Mouse (Mus musculus) midbrain, embryonic 11.5 days (tissue): ENCODE data around the gene Zbtb46. TPM values are rescaled to one million over a fixed set of nuclear protein-coding genes. Genes with fewer than 3 reads are reported as not detected.

ENCODE experiments used
- ATAC-seq: fragments of 200-750 bp; cut with Nextera tagmentation; 2 replicates; pipeline ENCODE4 v1.8.0; 2017; ENCODE audit warnings: moderate TSS enrichment, moderate library complexity; ENCODE audit not compliant: low FRiP score
- DNase-seq: peaks from one replicate; pipeline ENCODE4 v3.0.0; 2015; ENCODE audit warnings: low spot score; ENCODE audit errors: missing footprints
- H3K27ac ChIP-seq: fragments of 300-500 bp; sonication (generic); 2 replicates; pipeline ENCODE4 v1.5.1; 2014; ENCODE audit warnings: low read depth, low read length
- H3K27me3 ChIP-seq: fragments of 300-500 bp; sonication (generic); 2 replicates; pipeline ENCODE4 v1.6.1; 2014; ENCODE audit warnings: mild to moderate bottlenecking, low read length, moderate library complexity, mixed read lengths; ENCODE audit not compliant: control insufficient read depth, insufficient read depth
- H3K36me3 ChIP-seq: fragments of 300-500 bp; sonication (generic); 2 replicates; pipeline ENCODE4 v1.6.1; 2014; ENCODE audit warnings: mild to moderate bottlenecking, low read length, moderate library complexity, mixed read lengths; ENCODE audit not compliant: control insufficient read depth, insufficient read depth
- H3K4me1 ChIP-seq: fragments of 300-500 bp; sonication (generic); 2 replicates; pipeline ENCODE4 v1.6.1; 2014; ENCODE audit warnings: low read length; ENCODE audit not compliant: control insufficient read depth, insufficient read depth
- H3K4me2 ChIP-seq: fragments of 300-500 bp; sonication (generic); 2 replicates; pipeline ENCODE4 v1.6.1; 2014; ENCODE audit warnings: mild to moderate bottlenecking, moderate library complexity
- H3K4me3 ChIP-seq: fragments of 300-500 bp; sonication (generic); 2 replicates; pipeline ENCODE4 v1.5.1; 2014; ENCODE audit warnings: low read depth, low read length
- H3K9ac ChIP-seq: fragments of 300-500 bp; sonication (generic); 2 replicates; pipeline ENCODE4 v1.6.1; 2014; ENCODE audit warnings: low read length
- H3K9me3 ChIP-seq: fragments of 300-500 bp; sonication (generic); 2 replicates; pipeline ENCODE4 v1.6.1; 2016; ENCODE audit warnings: low read length; ENCODE audit not compliant: control insufficient read depth
- whole genome bisulfite sequencing: fragments of 180-500 bp; shearing (Covaris S2); extraction: QIAGEN DNeasy Blood & Tissue Kit; methylation state at CpG from one replicate; pipeline ENCODE4 v1.1.7; 2014; 5-methylcytosine and 5-hydroxymethylcytosine counted together
- polyA plus RNA-seq: library from polyadenylated mRNA; unstranded; fragments of >200 nt; fragmentation: Nextera tagmentation; extraction: Ambion mirVana; gene quantifications from 2 replicates; pipeline ENCODE4 v1.2.1, GENCODE M21; 2014

Zbtb46 gene
- polyA plus RNA-seq, 1 experiment from 2014 or later: 16.5 TPM

- WGBS: 62% methylated on average over 5 of the region's 5 CpGs
- Histone ChIP-seq H3K36me3 (no peaks in the 10 kb centered on the region), H3K9me3 (no peaks in the 10 kb centered on the region), H3K4me1 (no peaks in the 10 kb centered on the region), H3K27me3 (no peaks in the 10 kb centered on the region), H3K27ac (no peak overlapping the region), H3K4me2 (no peak overlapping the region), H3K9ac (no peak overlapping the region), H3K4me3 (no peak overlapping the region)
- DNase-seq (no peak), ATAC-seq (no peak)
Measured at GRCm38 (mm10) chr2:181471246-181471645, 12.0 kb upstream of the Zbtb46 start.

DNA sequence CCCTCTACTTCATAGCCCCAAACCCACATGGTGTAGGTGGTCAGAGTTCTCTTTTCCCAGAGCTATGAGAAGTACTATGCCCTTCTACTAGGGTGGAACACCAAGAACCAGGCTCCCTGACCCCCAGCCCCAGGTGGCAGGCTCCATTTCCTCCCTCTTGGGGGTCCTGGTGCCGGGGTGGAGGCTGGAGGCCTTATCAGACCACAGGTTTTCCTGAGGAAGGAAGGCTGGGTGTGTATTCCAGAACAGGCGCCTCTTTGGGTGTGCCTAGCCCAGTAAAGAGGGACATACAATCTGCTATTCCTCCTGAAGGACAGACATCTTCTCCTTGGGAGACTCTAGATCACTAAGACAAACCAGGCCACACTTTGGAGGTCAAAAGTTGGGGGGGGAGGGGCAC lies 11.1 kb upstream of the Zbtb46 start:
- no peaks in the 10 kb centered on the region for H3K36me3 ChIP-seq
- no peak overlapping the region for H3K27ac ChIP-seq
- 84% methylated on average over 2 of the region's 2 CpGs for WGBS
- no peaks in the 10 kb centered on the region for H3K4me1 ChIP-seq
- ATAC-seq (no peak), DNase-seq (no peak)
- no peak overlapping the region for H3K9ac ChIP-seq
- no peaks in the 10 kb centered on the region for H3K9me3 ChIP-seq
- no peak overlapping the region for H3K4me2 ChIP-seq
- H3K4me3 ChIP-seq: no peak overlapping the region
- no peaks in the 10 kb centered on the region for H3K27me3 ChIP-seq

DNA sequence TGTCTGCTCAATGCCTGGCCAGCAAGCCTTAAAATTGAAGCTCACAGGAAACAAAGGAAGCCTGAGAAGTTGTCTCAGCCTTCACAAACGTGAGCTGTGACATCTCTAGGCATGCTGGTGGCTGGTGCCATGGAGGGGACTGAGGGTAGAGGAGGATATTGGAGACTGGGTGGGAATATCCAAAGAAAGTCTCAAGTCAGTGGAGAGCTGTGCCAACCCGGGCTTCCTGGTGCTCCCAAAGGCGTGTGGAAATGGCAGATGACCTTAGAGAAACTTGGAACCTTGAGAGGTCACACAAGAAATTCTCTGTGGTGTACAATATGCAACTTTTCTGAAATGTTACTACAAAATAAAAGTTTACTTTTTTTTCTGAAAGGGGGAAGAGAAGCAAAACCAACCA lies 6.2 kb upstream of the Zbtb46 start:
- no peaks in the 10 kb centered on the region for H3K36me3 ChIP-seq
- H3K9ac ChIP-seq: no peak overlapping the region
- H3K27ac ChIP-seq: no peak overlapping the region
- peaks cover 6% of the 10 kb centered on the region for H3K4me1 ChIP-seq
- no peaks in the 10 kb centered on the region for H3K27me3 ChIP-seq
- no peak overlapping the region for H3K4me3 ChIP-seq
- H3K9me3 ChIP-seq: no peaks in the 10 kb centered on the region
- no peak overlapping the region for H3K4me2 ChIP-seq
- ATAC-seq (no peak), DNase-seq (no peak)
- 67% methylated on average over 3 of the region's 3 CpGs for WGBS

DNA sequence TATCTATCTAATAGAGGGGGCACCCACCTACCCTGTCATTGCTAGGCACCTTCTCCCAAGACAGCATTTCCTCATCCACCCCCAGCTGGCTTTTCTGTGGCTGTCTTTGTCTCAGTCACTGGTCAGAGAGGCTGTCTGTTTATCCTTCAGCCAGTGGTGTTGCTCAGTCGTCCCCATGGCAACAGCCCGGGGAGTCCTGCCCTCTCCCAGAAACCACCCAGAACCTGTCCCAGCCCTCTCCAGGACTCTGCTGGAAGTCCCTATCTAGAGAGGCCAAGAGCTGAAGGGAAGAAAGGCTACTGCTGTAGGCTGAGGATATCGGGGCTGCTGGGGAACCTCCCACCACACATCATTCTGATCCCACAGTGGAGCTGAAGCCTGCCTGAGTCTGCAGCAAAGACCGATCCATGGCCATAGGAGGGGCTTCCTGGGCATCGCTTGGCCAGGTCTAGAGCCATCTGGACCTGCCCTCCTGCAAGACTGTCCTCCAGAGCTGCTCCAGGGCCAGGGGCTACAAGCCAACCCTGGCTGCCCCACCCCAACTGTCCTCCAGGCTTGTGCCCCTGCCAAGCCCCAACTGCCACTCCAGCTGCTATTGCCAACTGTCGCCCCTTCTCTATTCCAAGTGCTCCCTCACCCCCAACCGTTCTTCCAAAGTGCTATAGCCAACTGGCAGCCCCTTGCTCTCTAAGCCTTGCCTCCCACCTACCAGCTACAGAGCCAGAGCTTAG lies 3.9 kb upstream of the Zbtb46 start:
- Histone ChIP-seq H3K9ac (0 out of 2 replicates have a peak overlapping the region, but pooled peaks have one; percentile 3), H3K4me1 (peaks cover 12% of the 10 kb centered on the region), H3K4me3 (no peak overlapping the region), H3K27ac (no peak overlapping the region), H3K36me3 (no peaks in the 10 kb centered on the region), H3K27me3 (no peaks in the 10 kb centered on the region; the same call in 1 of the 2 replicates), H3K4me2 (no peak overlapping the region), H3K9me3 (no peaks in the 10 kb centered on the region)
- DNase-seq (no peak), ATAC-seq (0 out of 2 replicates have a peak, but pooled peaks have one; percentile 19)
- WGBS: 43% methylated on average over 7 of the region's 7 CpGs

DNA sequence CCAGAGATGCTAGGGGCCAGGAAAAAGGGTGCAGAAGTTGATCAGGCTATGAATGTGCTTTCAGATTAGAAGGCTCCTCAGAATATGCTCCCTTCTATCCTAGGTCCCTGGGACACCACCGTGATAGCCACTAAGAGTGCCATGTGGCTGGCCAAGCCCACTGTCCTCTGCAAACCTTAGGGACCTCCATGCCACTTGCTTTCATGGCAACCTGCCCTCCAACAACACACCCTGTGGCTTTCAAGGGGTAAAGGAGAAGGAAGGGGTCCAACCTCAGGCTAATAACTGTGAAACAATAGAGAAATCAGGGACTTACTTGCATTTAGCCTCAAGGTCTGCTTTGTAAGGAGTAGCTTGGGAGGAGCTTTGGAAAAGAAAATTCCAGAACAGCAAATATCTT lies 3.4 kb upstream of the Zbtb46 start:
- DNase-seq: no peak
- no peak for ATAC-seq
- 81% methylated on average over 1 of the region's 1 CpGs for WGBS
- H3K4me2 ChIP-seq: no peak overlapping the region
- H3K4me1 ChIP-seq: peaks cover 17% of the 10 kb centered on the region
- no peak overlapping the region for H3K27ac ChIP-seq
- no peaks in the 10 kb centered on the region for H3K9me3 ChIP-seq
- no peaks in the 10 kb centered on the region for H3K36me3 ChIP-seq
- H3K9ac ChIP-seq: no peak overlapping the region
- H3K4me3 ChIP-seq: no peak overlapping the region
- peaks cover 2% of the 10 kb centered on the region; the same call in 1 of the 2 replicates for H3K27me3 ChIP-seq

GRCm38 (mm10) chr2:181461536-181462100 lies 2.4 kb upstream of the Zbtb46 start:
- Histone ChIP-seq H3K4me3 (no peak overlapping the region), H3K27me3 (peaks cover 5% of the 10 kb centered on the region; the same call in 1 of the 2 replicates), H3K4me1 (peaks cover 17% of the 10 kb centered on the region), H3K9ac (no peak overlapping the region), H3K9me3 (no peaks in the 10 kb centered on the region), H3K4me2 (no peak overlapping the region), H3K27ac (no peak overlapping the region), H3K36me3 (no peaks in the 10 kb centered on the region)
- no peak for DNase-seq
- WGBS: 96% methylated on average over 1 of the region's 1 CpGs
- ATAC-seq: no peak

DNA sequence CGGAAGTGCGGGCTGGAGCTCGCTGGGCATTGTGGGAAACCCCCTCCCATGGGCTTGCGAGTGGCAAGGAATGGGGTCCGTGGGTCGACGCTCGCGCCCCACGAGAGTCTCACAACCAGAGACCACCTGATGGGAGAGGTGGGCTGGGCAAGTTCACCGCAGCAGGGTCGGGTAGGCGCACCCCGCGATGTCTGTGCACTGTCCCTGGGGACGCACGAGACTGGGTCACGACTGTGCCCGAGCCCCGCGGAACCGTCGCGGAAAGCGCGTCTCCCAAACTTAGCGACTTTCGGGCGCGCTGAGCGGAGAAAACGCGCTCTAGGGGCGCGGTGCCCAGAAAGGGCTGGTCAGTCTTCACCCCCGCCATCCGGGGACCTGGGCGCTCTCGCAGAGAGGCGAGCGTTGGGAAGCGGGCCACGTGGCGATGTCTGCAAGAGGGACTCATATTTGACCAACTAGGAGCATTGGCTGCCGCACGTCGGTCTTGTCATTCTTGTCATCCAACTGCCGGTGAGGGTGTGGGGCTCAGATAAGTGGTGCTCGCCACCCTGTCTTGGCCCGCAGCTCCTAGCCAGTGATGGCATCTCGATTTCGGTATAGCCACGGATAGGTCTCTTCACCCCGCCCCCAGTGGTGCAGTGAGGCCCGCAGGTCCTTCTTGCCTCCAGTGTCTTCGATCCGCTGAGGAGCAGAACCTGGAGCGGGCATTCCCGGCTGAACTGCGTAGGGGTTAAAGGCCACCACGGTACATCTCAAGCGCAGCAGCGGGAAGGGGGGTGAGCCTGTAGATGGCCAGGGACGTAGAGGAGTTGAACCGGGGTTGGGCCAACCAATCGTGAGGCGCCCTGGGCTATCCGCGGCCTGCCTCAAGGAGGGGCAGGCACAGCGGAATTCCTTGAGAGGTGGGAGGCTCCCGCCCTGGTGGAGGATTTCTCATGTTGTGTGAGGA lies 721 bp upstream of the Zbtb46 start:
- DNase-seq: peak; percentile 95
- under 1% methylated on average over 71 of the region's 71 CpGs for WGBS
- H3K9ac ChIP-seq: peak overlapping the region; percentile 76
- no peaks in the 10 kb centered on the region for H3K9me3 ChIP-seq
- ATAC-seq: peak; percentile 76
- peaks cover 17% of the 10 kb centered on the region for H3K4me1 ChIP-seq
- H3K4me2 ChIP-seq: peak overlapping the region; percentile 96
- H3K27me3 ChIP-seq: peaks cover 5% of the 10 kb centered on the region; the same call in 1 of the 2 replicates
- H3K27ac ChIP-seq: no peak overlapping the region
- peak overlapping the region; percentile 93 for H3K4me3 ChIP-seq
- H3K36me3 ChIP-seq: no peaks in the 10 kb centered on the region

DNA sequence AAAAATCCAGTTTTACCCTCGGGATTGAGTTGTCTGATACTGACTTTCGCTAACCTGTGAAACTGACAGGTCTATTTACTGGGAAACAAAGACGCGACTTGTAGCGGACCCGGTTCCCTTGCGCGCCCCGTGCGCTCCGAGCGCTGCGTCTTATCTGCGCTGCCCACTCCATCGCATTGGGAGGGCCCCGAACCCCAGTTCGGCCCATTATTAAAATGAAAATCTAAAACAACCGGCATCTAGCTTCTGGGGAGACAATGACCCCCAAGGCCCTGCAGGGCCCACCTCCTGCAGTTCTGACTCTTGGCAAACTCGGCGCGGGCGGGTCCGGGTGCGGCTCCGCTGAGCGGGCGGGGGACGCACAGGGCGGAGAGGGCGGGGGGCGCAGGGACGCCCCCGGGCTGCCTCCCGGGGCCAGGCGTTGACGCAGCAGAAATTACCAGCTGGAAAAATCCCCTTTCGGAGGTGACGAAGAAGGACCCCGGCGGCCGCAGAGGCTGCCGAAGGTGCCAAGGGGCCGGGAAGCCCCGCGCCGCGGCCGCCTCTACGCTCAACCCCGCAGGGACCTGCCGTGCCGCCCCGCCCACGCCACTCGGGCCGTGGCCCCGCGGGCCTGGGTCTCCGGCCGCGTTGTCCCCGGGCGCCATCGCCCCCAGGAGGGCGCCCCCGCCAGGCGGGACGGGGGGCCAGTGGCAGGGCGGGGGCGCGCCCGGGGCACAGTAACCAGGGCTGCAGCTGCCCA lies 644 bp downstream of the Zbtb46 start:
- ATAC-seq: peak; percentile 1; the same call in 1 of the 2 replicates
- H3K27me3 ChIP-seq: peaks cover 5% of the 10 kb centered on the region; the same call in 1 of the 2 replicates
- peak overlapping the region; percentile 86 for H3K9ac ChIP-seq
- peak overlapping the region; percentile 68 for H3K27ac ChIP-seq
- no peaks in the 10 kb centered on the region for H3K36me3 ChIP-seq
- WGBS: under 1% methylated on average over 65 of the region's 72 CpGs
- peak overlapping the region; percentile 93 for H3K4me3 ChIP-seq
- H3K9me3 ChIP-seq: no peaks in the 10 kb centered on the region
- H3K4me2 ChIP-seq: peak overlapping the region; percentile 96
- DNase-seq: peak; percentile 94
- H3K4me1 ChIP-seq: peaks cover 17% of the 10 kb centered on the region
